Mouse (Mus musculus) hindbrain, embryonic 15.5 days (tissue): ENCODE measurements around the gene Arhgap31. TPM values are rescaled to one million over a fixed set of nuclear protein-coding genes. Genes with fewer than 3 reads are reported as not detected.

Experiments used
- ATAC-seq: fragments of 200-750 bp; cut with Nextera tagmentation; 2 replicates; pipeline ENCODE4 v1.8.0; 2017; ENCODE audit warnings: low read depth, moderate number of reproducible peaks, moderate TSS enrichment; ENCODE audit not compliant: low FRiP score
- H3K27ac ChIP-seq: fragments of 300-500 bp; sonication (generic); replicated peaks from 2 replicates; pipeline ENCODE4 v1.5.1; 2015; ENCODE audit warnings: mild to moderate bottlenecking, inconsistent platforms
- H3K27me3 ChIP-seq: fragments of 300-500 bp; sonication (generic); 2 replicates; pipeline ENCODE4 v1.6.1; 2015; ENCODE audit warnings: control low read depth, inconsistent platforms
- H3K36me3 ChIP-seq: fragments of 300-500 bp; sonication (generic); 2 replicates; pipeline ENCODE4 v1.6.1; 2015; ENCODE audit warnings: control low read depth, inconsistent platforms
- H3K4me1 ChIP-seq: fragments of 300-500 bp; sonication (generic); replicated peaks from 2 replicates; pipeline ENCODE4 v1.6.1; 2015; ENCODE audit warnings: control low read depth, inconsistent platforms
- H3K4me2 ChIP-seq: fragments of 300-500 bp; sonication (generic); 2 replicates; pipeline ENCODE4 v1.6.1; 2015; ENCODE audit warnings: moderate library complexity, mild to moderate bottlenecking, inconsistent platforms
- H3K4me3 ChIP-seq: fragments of 300-500 bp; sonication (generic); 2 replicates; pipeline ENCODE4 v1.5.1; 2015; ENCODE audit warnings: mild to moderate bottlenecking, inconsistent platforms
- H3K9ac ChIP-seq: fragments of 300-500 bp; sonication (generic); 2 replicates; pipeline ENCODE4 v1.6.1; 2015; ENCODE audit warnings: inconsistent platforms
- H3K9me3 ChIP-seq: fragments of 300-500 bp; sonication (generic); 2 replicates; pipeline ENCODE4 v1.6.1; 2016; ENCODE audit warnings: control low read depth, inconsistent platforms
- WGBS: fragments of 180-500 bp; shearing (Covaris S2); methylation state at CpG from one replicate; pipeline ENCODE4 v1.1.7; 2015; 5-methylcytosine and 5-hydroxymethylcytosine counted together
- polyA plus RNA-seq: library from polyadenylated mRNA; unstranded; fragments of >200 nt; fragmentation: Nextera tagmentation; extraction: Ambion mirVana; gene quantifications from 2 replicates; pipeline ENCODE4 v1.2.1, GENCODE M21; 2015

Gene Arhgap31
- polyA plus RNA-seq, 1 experiment from 2014 or later, result 6.4 TPM

GRCm38 (mm10) chr16:38635833-38636390 is 77.2 kb downstream of the Arhgap31 start:
- Histone ChIP-seq H3K27me3 (no peaks in the 10 kb centered on the region), H3K4me3 (no peak overlapping the region), H3K4me1 (no peaks in the 10 kb centered on the region), H3K4me2 (no peak overlapping the region), H3K27ac (no peak overlapping the region), H3K9me3 (no peaks in the 10 kb centered on the region), H3K36me3 (no peaks in the 10 kb centered on the region), H3K9ac (no peak overlapping the region)
- 82% methylated on average over 8 of the region's 8 CpGs for WGBS
- no peak for ATAC-seq

DNA sequence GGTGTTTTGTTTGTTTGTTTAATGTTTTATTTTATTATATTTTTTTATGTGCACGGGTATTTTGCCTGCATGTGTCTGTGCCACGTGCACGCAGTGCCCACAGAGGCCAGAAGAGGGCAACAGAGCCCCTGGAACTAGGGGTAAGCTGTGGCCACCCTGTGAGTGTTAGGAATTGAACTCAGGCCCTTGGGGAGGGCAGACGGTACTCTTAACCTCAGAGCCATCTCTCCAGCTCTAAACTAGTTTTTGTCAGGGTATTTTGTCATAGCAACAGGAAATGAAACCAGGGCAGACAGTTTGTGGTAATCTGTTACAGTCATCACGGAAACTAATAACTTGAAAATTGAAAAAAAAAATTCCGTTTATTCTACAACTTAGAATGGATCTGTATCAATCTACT is 80.9 kb downstream of the Arhgap31 start:
- H3K9ac ChIP-seq, result no peak overlapping the region
- ATAC-seq, result no peak
- WGBS, result 63% methylated on average over 6 of the region's 6 CpGs

GRCm38 (mm10) chr16:38625811-38626369 is 87.2 kb downstream of the Arhgap31 start:
- Histone ChIP-seq H3K36me3 (no peaks in the 10 kb centered on the region), H3K9me3 (no peaks in the 10 kb centered on the region), H3K9ac (no peak overlapping the region), H3K4me2 (no peak overlapping the region), H3K4me1 (no peaks in the 10 kb centered on the region), H3K4me3 (no peak overlapping the region), H3K27me3 (no peaks in the 10 kb centered on the region), H3K27ac (no peak overlapping the region)
- ATAC-seq, result no peak
- WGBS, result 83% methylated on average over 10 of the region's 10 CpGs

More for the DNA sequence above, 80.9 kb downstream of the Arhgap31 start:
- no peaks in the 10 kb centered on the region for H3K9me3 ChIP-seq
- no peak overlapping the region for H3K4me2 ChIP-seq
- H3K27me3 ChIP-seq, result no peaks in the 10 kb centered on the region
- no peak overlapping the region for H3K4me3 ChIP-seq
- H3K36me3 ChIP-seq, result no peaks in the 10 kb centered on the region
- no peaks in the 10 kb centered on the region for H3K4me1 ChIP-seq
- H3K27ac ChIP-seq, result no peak overlapping the region

- Histone ChIP-seq H3K27ac (no peak overlapping the region), H3K36me3 (no peaks in the 10 kb centered on the region), H3K9me3 (no peaks in the 10 kb centered on the region), H3K4me2 (no peak overlapping the region), H3K4me1 (no peaks in the 10 kb centered on the region), H3K4me3 (no peak overlapping the region), H3K27me3 (no peaks in the 10 kb centered on the region), H3K9ac (no peak overlapping the region)
- ATAC-seq, result no peak
- WGBS, result 90% methylated on average over 7 of the region's 7 CpGs
These were observed 87.7 kb downstream of the Arhgap31 start for GRCm38 (mm10) chr16:38625411-38625810.

GRCm38 (mm10) chr16:38624303-38624702 is 88.8 kb downstream of the Arhgap31 start:
- no peak for ATAC-seq
- H3K4me3 ChIP-seq, result no peak overlapping the region
- no peak overlapping the region for H3K4me2 ChIP-seq
- 83% methylated on average over 11 of the region's 11 CpGs for WGBS
- H3K36me3 ChIP-seq, result no peaks in the 10 kb centered on the region
- H3K9ac ChIP-seq, result no peak overlapping the region
- H3K4me1 ChIP-seq, result no peaks in the 10 kb centered on the region
- H3K27me3 ChIP-seq, result no peaks in the 10 kb centered on the region
- no peaks in the 10 kb centered on the region for H3K9me3 ChIP-seq
- H3K27ac ChIP-seq, result no peak overlapping the region

DNA sequence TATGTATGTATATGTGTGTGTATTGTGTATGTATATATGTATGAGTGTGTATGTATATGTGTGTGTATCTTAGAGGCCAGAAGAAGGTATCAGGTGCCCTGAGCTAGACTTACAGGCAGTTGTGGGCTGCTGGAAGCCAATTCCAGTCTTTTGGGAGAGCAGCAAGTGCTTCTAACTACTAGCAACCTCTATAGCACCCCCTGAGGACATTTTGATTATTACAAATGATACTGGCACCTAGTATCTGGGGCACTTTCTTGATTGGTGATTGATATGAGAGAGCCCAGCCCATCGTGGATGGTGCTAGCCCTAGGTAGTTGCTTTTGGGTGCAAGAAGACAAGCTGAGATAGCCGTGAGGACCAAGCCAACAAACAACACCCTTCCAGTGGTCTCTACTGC is 90.8 kb downstream of the Arhgap31 start:
- 77% methylated on average over 2 of the region's 2 CpGs for WGBS
- H3K36me3 ChIP-seq, result no peaks in the 10 kb centered on the region
- no peak overlapping the region for H3K9ac ChIP-seq
- H3K4me1 ChIP-seq, result no peaks in the 10 kb centered on the region
- no peak for ATAC-seq
- H3K4me3 ChIP-seq, result no peak overlapping the region
- H3K4me2 ChIP-seq, result no peak overlapping the region
- no peak overlapping the region for H3K27ac ChIP-seq
- no peaks in the 10 kb centered on the region for H3K9me3 ChIP-seq
- H3K27me3 ChIP-seq, result no peaks in the 10 kb centered on the region

DNA sequence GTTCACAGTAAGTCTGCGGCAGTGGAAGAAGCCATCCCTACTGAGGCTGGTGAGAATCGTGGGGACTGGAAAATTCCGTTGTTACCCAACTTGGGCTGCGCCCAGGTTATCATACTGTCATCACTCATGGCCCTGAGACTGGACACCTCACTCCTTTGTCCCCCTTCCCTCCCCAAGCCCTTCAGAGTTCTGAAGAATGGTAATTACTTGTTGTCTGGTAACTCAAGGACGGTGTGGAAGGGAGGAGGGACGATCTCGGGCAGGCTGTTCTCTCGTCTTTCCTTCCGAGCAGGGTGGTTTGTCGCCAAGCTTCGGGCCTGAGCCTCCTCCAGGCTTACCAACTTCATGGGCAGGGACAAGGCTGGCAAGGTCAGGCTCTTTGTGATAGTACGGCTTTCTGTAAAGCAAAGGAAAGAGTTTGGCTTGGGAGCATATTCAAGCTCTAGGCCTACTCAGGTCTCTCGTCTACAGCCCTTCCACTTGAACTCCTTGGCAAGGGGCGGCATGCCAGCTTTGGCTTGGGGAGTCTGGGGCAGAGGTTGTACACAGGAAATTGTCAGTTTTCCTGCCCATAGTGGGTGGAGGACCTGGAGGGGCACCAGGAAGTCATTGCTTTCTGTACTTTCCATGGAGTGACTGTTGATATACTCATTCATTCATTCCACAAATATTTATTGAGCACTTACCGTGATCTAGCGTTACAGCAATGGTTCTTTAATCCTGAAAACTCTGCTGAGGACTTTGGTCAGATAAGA is 92.2 kb downstream of the Arhgap31 start:
- ATAC-seq, result no peak
- Histone ChIP-seq H3K27ac (no peak overlapping the region), H3K4me3 (no peak overlapping the region), H3K36me3 (no peaks in the 10 kb centered on the region), H3K4me2 (no peak overlapping the region), H3K27me3 (no peaks in the 10 kb centered on the region), H3K4me1 (no peaks in the 10 kb centered on the region), H3K9ac (no peak overlapping the region), H3K9me3 (no peaks in the 10 kb centered on the region)
- 92% methylated on average over 16 of the region's 16 CpGs for WGBS

DNA sequence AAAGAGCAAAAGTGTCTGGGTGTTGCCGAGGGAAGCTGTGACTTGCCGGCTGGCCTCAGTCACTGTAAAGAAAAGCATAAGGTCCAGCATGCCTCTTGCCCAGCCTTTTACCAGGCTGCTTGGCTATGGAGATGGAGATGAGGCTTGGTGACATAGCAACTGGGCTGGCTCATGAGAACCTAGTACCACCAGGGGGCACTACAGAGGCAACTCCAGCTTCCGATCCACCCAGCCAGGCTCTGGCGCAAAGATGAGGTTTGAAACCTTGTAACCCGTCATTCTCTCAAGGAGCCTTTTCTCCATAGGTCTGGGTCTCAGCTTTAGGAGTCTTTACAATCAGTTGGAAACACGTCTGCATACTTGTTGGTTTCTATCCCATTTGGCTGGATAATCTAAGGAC is 94.0 kb downstream of the Arhgap31 start:
- no peaks in the 10 kb centered on the region for H3K27me3 ChIP-seq
- H3K36me3 ChIP-seq, result no peaks in the 10 kb centered on the region
- 16% methylated on average over 6 of the region's 6 CpGs for WGBS
- H3K27ac ChIP-seq, result no peak overlapping the region
- H3K4me2 ChIP-seq, result no peak overlapping the region
- H3K9ac ChIP-seq, result no peak overlapping the region
- no peak overlapping the region for H3K4me3 ChIP-seq
- H3K9me3 ChIP-seq, result no peaks in the 10 kb centered on the region
- no peaks in the 10 kb centered on the region for H3K4me1 ChIP-seq
- ATAC-seq, result peak; percentile 81

- 96% methylated on average over 13 of the region's 13 CpGs for WGBS
These were observed 95.1 kb downstream of the Arhgap31 start for GRCm38 (mm10) chr16:38617977-38618376.

GRCm38 (mm10) chr16:38613646-38614045 is 99.4 kb downstream of the Arhgap31 start:
- 83% methylated on average over 6 of the region's 6 CpGs for WGBS
- H3K27ac ChIP-seq, result no peak overlapping the region
- no peak overlapping the region for H3K4me2 ChIP-seq
- ATAC-seq, result no peak
- H3K9me3 ChIP-seq, result no peaks in the 10 kb centered on the region
- H3K4me1 ChIP-seq, result no peaks in the 10 kb centered on the region
- no peaks in the 10 kb centered on the region for H3K27me3 ChIP-seq
- H3K4me3 ChIP-seq, result no peak overlapping the region
- H3K9ac ChIP-seq, result no peak overlapping the region
- 0 out of 2 replicates have a peak, but pooled peaks cover 5% of the 10 kb centered on the region for H3K36me3 ChIP-seq

More at GRCm38 (mm10) chr16:38617977-38618376, 95.1 kb downstream of the Arhgap31 start:
- no peaks in the 10 kb centered on the region for H3K4me1 ChIP-seq
- no peak overlapping the region for H3K4me2 ChIP-seq
- H3K4me3 ChIP-seq, result no peak overlapping the region
- no peaks in the 10 kb centered on the region for H3K9me3 ChIP-seq
- no peaks in the 10 kb centered on the region for H3K27me3 ChIP-seq
- H3K9ac ChIP-seq, result no peak overlapping the region
- no peaks in the 10 kb centered on the region for H3K36me3 ChIP-seq
- no peak overlapping the region for H3K27ac ChIP-seq
- ATAC-seq, result no peak

GRCm38 (mm10) chr16:38612646-38613045 is 100.4 kb downstream of the Arhgap31 start:
- 71% methylated on average over 5 of the region's 5 CpGs for WGBS
- 0 out of 2 replicates have a peak, but pooled peaks cover 5% of the 10 kb centered on the region for H3K36me3 ChIP-seq
- H3K9ac ChIP-seq, result no peak overlapping the region
- no peaks in the 10 kb centered on the region for H3K9me3 ChIP-seq
- no peak overlapping the region for H3K27ac ChIP-seq
- H3K27me3 ChIP-seq, result no peaks in the 10 kb centered on the region
- no peaks in the 10 kb centered on the region for H3K4me1 ChIP-seq
- no peak overlapping the region for H3K4me2 ChIP-seq
- ATAC-seq, result no peak
- H3K4me3 ChIP-seq, result no peak overlapping the region

DNA sequence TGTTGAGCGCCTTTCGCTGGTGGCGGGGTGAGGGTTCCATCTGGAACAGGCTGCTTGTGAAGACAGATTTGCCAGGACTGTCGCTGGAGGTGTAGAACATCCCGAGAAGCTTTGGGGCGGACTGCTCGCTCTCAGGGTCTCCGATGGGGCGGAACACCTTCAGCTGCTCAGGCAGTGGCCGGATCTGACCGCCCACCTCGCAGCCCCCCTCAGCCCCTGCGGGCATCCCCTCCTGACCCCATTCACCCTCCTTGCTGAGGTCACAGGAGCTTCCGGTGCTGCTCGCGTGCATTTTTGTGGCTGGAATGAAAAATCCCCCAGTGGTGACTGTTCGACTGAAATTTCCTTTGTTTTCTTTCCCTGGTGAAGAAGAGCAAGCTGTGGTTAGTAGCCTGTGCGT is 104.0 kb downstream of the Arhgap31 start:
- H3K36me3 ChIP-seq, result 0 out of 2 replicates have a peak, but pooled peaks cover 5% of the 10 kb centered on the region
- no peaks in the 10 kb centered on the region for H3K4me1 ChIP-seq
- ATAC-seq, result no peak
- H3K9me3 ChIP-seq, result no peaks in the 10 kb centered on the region
- H3K27me3 ChIP-seq, result no peaks in the 10 kb centered on the region
- H3K4me3 ChIP-seq, result no peak overlapping the region
- WGBS, result 68% methylated on average over 18 of the region's 18 CpGs
- no peak overlapping the region for H3K27ac ChIP-seq
- H3K9ac ChIP-seq, result no peak overlapping the region
- no peak overlapping the region for H3K4me2 ChIP-seq
